Mouse (Mus musculus): ENCODE data around the gene Rab34.

- TF ChIP-seq POLR2A (IDR thresholded peaks at IDR 0.05; ENCODE audit: low read depth, low read length) = no peak
- TF ChIP-seq CTCF (IDR thresholded peaks at IDR 0.05; ENCODE audit: borderline replicate concordance, insufficient read depth, low read length) = no peak
Measured at GRCm38 (mm10) chr11:78156156-78156699, 32.0 kb upstream of the Rab34 start.

Data from embryonic fibroblast, embryonic 13.5 days (primary cell).